Mouse (Mus musculus): ENCODE data around the gene Il13. TPM values are rescaled to one million over a fixed set of nuclear protein-coding genes. Genes with fewer than 3 reads are reported as not detected.
A peak's percentile ranks its signal among the peaks of the same experiment; 100 is the strongest.

Il13 gene
- total RNA-seq (2021) = not detected
- long read RNA-seq, experiment 1 = 0 reads
- long read RNA-seq, experiment 2 = 0 reads

DNA sequence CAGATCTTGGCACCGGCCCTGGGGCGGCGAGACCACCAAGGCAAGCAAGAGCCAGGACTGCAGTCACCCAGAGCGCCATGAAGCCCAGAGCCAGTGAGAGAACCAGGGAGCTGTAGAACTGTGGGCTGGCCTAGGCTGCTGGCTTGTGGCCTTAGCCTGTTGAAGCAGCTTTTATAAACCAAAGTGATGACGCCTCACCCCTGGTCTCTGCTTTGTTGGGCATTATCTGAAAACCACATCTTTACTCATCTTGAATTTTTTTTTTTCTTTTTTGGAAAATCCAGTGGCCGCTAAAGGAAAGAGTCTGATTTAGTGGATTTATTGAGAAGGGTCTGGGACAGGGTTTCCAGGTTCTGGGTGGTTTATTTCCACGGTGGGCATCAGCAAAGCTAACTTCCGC lies at the start of gene Il13:
Il13 (minus strand) TSS at position 147 of the 400 bp plus-strand sequence.
- no peak for DNase-seq (ENCODE audit: low spot score in 2 of 2)

DNA sequence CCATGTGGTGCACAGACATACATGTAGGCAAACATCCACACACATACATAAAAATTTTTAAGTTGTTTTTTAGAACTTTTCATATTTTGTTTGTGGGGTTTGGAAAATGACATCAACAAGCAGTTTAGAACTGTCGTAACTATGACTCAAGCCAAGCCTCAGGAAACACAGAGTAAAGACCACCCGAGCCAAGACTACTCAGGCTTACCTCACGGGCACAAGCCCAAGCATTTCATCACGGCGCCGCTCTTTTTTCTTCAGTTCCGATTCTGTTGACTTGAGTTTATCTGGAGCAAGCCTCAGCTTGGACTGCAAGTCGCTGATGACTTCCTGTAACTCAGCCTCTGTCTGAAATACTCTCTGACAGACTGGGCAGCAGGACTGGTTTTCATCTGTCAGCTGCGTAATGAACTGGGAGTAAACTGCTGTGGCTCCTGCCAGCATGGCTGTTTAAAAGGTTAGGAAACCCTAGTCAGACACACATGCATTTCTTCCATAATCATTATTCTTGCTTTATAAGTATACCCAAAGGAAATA lies 48.6 kb upstream of the Il13 start:
- DNase-seq (ENCODE audit: low spot score in 2 of 2) = no peak

DNA sequence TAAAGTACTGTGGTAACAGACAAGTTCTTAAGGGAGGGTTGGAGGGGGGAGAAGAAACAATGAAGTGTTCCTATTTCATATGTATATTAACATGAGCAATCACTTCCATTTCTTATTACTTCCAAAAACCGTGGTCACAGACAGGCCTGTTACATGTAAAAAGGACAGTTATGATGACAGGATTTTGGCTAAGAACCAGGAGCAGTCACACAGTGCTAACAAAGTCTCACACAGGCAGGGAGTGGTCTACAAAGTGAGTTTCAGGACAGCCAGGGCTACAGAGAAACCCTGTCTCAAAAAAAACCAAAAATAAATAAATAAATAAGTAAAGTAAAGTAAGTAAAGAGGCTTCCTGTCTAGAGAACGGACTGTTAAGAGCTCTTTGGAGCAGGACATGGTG lies 47.7 kb upstream of the Il13 start:
- DNase-seq (ENCODE audit: low spot score in 2 of 2) = no peak

DNA sequence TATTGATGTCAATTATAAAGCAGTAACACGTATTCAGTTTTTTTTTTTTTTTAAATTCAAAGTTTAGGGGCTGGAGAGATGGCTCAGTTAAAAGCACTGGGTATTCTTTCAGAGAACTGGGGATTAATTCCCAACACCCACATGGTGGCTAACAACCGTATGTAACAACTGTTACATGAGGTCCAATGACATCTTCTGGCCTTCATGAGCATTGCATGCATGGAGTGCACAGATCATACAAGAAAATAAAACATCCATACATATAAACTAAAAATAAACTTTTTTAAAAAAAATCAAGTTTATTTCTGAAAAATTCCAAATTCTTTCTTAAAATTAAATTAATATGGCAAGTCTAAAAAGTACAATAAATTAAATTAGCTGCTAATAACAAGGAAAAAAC lies 47.2 kb upstream of the Il13 start:
- DNase-seq (ENCODE audit: low spot score in 2 of 2) = no peak

DNA sequence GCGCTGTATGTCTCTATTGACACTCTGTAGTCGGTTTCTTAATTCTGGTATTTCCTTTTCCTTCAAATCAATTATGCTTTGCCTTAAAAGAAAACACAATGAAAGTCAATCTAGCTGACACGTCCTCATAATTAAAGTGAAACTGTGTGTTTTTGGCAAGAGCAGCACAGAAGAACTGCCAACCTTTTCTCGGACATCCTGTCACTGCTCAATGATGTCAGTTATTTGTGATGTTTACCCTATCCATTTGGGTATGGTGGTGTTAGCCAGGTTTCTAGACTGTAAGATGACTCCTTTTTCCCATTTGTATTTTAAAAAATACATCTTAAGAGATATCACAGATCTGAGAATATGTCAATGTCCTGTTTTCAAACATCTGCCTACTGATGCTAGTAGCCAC lies 45.6 kb upstream of the Il13 start:
- no peak for DNase-seq (ENCODE audit: low spot score in 2 of 2)

DNA sequence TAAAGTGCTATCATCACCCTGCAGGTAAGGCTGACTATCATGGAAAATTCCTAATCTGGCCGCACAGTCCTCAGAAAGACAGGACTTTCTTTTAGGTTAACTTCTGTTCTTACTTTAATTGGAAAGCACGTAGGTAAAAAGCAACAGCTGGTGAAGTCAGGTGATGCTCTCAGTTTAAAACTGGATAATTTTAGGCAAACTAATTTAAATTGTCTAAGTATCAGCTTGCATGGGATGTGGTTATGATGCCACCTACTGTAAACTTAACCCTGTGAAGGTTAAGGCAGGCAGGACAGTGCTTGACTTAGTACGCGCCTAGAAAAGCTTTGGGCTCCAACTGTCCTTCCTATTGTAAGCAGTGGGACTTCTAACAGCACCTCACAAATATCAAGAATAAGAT lies 36.9 kb upstream of the Il13 start:
- DNase-seq (ENCODE audit: low spot score in 2 of 2) = no peak

DNA sequence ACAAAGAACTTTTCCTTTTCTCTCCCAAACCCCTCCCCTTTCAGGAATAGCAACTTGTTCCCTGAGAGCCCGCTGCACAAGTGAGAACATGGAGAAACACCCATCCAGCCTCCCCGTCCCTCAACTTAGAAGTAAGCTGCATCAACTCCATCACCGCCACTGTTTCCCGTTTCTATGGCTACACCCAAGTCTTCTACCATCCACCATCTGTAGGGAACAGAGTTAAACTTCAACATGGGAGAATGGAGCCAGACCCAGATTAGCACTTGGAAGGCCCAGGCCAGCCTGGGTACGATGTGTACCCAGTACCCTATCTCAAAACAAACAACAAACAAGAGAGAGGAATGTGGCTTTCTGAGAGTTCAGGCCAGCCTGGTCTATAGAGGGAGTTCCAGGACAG lies 29.6 kb upstream of the Il13 start:
- DNase-seq (ENCODE audit: low spot score in 2 of 2) = peak; percentile 26 to 58

DNA sequence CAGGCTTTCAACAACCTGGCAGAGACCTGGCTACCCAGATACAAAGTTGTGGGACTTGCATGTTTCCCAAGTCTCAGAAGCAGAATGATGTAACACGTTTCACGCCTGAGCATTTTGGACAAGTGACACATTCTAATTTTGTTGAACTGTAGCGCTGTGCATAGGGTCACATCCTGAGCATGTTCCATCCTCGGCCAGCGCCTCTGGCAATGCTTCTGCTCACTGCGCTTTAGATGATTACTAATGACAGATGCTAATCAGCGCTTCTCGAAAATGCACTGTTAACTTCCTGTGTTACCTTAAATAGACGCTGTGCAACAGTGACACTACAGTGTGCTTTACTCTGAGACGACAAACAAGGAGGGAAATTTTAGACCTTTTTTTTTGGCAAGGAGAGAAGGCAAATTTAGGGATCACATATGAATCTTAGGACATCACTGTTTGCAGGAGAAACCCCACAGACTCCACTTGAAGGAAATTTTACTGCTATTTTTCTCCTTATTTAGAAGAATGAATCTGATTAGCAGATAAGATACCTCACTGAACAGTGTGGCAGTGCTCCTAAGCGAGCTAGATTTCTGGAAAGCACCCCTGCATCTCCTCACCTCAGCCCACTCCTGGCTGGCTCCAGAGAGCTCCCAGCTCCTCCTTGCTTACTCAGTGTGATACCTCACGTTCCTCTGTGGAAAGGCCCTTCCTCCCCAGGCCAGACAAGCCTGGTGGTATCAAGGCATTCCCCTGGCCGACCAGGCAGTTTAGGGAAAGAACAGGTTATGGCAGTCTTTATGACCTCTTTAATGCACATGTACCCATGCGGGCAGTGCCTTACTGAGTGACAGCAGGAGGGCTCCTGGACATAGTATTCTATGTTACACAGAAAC lies 28.5 kb upstream of the Il13 start:
- no peak for DNase-seq (ENCODE audit: low spot score in 2 of 2)

DNA sequence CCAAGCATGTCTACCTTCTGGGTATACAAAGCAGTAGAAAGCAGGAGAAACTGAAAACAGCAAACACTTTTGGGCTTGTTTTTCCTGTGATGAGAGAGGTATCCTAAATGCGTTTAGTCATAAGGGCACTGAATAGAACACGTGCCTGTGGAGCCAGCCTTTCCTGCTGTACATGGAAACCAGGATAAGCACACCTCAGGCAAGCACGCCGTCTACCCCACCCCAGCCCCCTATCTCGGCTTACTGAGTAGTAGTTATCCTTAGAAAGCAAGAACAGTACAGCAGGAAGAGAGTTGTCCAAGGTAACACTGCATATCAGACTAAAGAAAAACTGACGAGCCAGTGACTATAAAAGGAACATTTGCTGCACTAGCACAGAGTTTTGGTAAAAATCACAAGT lies 23.3 kb upstream of the Il13 start:
- no peak for DNase-seq (ENCODE audit: low spot score in 2 of 2)

DNA sequence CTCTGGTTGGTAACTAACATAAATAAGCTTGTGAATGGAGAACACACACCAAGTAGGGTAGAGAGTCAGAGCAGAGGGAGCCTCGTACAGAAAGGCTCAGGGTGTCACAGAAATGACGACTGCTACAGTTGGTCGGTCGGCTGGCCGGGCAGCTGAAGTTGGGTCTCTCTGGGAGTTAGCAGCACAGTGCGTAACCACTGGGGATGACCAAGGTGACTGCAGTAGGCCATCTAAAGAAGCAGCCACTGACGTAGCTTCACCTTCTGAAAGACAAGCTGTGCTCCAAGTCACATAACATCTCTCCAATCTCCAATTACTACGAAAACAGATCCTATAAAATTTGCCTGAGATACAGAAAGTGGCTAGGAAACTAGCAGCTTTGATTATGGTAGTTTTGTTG lies 22.9 kb upstream of the Il13 start:
- no peak for DNase-seq (ENCODE audit: low spot score in 2 of 2)

DNA sequence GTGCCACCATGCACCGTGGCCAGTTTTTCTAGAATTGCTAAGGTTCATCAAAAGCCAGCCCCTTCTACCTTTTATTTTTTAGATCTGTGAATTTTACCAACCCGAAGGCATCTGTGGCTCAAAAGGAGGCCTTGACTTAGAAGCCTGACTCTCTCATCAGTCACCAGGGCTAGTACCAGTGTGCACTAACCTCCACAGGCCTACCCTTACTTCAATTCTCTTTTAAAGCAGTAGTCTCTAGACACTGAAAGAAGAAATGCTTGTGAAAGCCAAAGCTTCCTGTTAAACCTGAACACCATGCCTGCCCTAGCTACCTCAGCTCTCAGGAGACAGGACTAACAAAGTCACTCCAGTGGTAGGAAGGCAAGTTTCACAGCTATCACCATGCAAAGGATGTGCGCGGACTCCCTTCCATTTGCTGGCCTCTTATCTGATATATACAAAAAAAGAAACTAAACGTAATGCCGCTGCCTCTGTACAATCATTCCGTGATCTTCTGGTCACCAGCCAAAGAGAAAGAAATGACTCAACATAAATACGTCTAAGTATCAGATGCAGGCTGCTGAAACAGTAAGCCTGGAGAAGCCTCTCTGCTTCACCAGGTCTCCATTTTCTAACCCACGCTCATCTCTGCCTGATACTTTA lies 22.2 kb upstream of the Il13 start:
- no peak for DNase-seq (ENCODE audit: low spot score in 2 of 2)

DNA sequence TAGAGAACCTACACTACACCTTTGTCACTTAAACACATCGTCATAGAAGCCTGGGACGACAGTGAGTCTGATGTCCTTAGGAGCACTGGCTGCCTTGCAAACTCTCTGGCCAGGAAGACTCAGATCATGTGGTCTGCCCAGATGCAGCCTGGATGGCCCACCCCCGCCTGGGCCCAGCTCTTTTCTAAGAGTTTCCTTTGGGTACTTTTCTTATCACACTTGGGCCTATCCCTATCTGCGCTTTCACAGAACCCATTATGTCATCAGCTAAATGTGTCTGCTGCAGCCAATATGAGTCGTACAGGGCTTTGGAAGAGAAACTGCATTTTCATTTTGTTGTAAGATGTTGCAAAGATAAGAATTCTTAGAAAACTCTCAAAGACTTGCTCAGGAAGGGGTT lies 20.5 kb upstream of the Il13 start:
- DNase-seq (ENCODE audit: low spot score in 2 of 2) = no peak

DNA sequence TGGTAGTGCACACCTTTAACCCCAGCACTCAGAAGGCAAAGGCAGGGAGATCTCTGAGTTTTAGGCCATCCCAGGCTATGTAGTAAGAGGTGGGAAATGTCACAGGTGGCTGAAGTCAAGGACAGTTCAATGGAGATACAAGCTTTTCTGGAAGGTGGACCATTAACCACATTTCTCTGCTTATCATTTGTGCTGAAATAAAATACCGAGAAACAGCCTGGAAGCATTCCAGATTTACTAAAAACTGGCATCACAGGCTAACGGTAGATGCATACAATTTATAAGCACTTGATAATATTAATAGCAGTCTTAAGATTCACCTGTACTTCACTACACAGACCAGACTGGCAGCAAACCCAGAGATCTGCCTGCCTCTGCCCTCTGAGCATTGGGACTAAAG lies 17.9 kb upstream of the Il13 start:
- DNase-seq (ENCODE audit: low spot score in 2 of 2) = no peak

DNA sequence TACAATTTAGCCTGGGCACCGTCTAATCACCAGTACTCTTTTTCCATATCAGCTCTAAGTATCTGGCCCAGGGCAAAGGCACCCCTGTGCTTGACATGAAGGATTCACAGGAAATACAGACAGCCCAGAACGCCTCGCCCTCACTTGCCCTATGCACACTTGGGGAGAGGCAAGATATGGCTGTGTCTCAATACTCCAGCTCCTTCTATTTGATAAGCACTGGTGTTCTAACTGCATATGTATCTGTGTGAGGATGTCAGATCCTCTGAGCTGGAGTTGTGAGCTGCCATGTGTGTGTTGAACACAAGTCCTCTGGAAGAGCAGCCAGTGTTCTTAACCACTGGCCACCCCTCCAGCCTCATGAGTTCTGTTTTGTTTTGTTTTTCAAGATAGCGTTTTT lies 16.9 kb upstream of the Il13 start:
- no peak for DNase-seq (ENCODE audit: low spot score in 2 of 2)

DNA sequence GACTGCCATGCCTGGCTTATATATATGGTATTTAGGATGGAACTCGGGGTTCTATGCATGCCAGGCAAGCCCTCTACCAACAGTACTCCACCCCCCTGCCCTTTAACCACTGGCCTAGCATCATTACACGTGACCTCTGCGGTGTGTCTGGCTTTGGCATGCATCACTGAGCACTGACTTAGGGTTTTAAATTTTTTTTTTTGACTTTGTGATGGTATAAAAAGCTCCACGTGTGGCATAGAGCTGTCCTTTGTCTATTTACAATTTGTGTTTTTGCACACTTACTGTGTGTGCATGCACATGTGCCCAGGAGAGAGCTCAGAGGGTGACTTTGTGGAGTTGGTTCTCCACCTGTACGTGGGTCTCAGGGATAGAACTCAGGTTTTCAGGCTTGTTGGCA lies 9.5 kb upstream of the Il13 start:
- no peak for DNase-seq (ENCODE audit: low spot score in 2 of 2)

DNA sequence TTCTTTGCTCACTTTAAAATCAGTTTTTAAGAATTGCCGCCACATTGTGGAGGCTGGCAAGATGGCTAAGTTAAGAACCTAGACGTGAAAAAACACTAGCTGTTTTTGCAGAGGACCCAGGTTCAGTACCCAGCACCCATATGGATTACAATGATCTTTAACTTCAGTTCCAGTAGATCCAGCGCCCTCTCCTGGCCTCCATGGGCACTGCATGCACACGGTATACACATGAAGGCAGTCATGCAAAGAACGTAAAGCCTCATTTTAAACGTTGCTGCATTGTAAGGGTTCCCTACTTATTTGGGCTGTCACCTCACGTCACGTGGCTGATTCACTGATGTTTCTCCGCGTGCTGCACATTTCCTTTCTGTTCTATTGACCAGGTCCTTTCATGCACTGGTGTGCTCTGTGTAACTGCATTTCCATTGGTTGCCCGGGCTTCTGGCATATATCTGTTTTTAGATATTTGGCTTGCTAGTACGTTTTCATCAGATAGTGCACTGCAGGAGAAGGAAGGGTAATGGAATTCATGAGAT lies 8.3 kb upstream of the Il13 start:
- no peak for DNase-seq (ENCODE audit: low spot score in 2 of 2)

DNA sequence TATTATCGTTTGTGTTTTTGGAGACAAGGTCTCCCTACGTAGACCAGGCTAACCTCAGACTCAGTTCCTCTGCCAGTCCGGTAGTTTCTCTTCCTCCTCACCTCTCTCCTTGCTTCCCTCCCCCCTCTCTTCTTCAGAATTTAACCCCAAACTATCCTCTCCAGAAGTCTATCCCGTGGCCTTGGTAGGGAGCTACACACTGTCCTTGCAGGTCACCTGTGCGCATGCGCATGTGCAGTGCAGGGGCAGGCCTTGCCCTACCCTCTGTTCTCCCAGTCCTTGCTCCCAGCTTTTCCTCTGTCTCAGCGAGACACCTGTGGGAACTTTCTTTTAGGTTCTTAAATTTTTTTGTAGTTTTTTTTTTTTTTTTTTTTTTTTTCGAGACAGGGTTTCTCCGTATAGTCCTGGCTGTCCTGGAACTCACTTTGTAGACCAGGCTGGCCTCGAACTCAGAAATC lies 3.3 kb upstream of the Il13 start:
- no peak for DNase-seq (ENCODE audit: low spot score in 2 of 2)

DNA sequence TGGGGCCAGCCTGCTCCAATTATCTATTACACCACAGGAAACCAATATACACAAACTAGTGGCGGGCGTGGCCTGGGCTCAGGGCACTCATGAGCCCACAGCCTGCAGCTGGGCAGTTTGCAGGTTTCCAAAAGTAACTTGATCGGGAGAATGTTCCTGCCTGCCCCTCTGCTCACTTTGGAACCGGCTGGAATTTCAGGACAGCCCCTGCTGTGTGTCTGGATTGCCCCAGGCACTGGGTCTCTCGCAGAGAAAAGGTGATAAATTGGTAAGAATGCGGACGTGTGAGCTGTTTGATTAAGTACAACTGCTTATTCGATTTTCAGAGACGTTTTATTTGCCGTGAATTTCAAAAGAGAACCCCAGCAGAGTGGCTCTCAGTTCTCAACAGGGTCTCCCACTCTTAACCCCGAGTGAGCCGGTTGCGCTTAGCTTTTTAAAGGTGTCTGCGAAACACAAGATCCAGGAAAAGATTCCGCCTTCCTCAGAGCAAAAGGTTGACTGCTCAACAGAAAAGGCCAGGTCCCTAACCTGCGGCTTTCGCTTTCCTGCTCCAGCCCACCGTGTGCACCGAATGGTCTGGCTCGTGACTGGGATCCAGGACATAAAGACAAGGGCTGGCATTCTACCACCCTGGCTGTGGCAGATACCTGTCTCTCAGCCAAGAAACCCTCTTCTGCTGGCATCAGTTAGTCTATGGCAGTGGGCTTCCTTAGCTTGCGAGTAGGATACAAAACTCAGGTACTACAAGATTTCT lies 2.7 kb upstream of the Il13 start:
- no peak for DNase-seq (ENCODE audit: low spot score in 2 of 2)

DNA sequence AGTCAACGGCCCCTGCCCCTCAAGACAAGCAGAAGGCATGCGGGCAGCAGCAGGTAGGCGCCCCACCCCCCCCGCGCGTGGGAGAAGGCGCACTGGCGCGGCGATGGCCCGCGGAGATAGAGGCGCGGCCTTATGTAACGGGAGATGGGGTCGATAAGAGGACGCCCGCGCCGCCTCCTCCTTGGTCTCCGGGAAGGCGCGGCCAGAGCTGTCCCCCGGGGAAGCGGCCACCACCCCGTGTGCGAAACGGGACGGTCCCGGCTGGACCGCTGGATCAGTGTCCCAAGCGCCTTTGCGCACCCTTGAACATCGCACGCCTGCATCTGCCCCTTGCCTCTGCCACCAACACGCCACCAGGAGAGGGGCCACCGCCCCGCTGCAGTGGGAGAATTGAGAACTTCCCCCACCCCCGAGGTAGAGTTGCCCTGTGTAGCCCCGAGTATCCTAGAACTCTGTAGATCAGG lies 1.7 kb upstream of the Il13 start:
- no peak for DNase-seq (ENCODE audit: low spot score in 2 of 2)

DNA sequence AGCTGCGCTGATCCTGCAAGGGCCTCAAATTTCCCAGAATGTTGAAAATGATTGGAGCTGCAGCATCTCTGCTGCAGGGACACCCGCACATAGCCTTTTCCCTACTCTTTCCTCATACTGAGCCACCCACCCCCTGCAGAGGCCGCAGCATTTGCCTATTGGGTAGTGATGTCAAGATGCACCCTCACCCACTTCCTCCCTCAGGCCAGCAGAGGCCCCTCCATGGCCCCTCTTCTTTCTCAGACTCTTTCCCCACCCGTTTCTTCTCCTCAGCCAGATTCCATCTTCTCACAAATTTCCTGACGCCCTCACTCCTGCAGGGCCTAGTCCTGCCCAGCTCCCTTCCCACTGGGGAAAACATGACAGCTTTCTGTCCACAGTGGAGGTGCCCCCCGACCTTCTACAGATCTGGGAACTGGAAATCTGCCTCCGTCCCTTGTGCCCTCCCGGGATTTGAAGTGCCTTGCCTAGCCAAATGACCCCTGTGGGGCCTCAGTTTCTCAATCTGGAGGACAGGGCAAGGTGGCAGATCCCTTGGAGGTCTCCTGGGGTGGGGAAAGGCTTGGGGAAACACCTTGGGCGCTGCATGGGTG lies 1.2 kb upstream of the Il13 start:
- DNase-seq (ENCODE audit: low spot score in 2 of 2) = no peak

DNA sequence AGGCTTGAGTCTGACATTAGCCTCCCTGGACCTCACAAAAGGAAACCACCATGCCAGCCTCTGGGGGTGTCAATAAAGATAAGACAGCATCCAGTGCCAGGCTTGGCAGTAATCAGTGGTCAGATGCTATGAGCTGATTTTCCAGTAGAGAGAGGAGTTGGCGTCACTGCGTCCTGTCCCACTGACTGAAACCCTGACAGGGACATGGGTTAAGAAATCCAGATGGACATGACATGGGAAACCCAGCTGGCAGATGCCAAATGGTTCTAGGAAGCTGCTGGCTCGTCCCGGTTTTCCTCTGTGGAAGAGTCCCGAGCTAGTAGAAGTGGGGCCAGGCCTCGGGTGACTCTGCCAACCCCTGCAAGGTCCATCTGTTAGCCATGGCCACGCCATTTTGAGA lies 858 bp downstream of the Il13 start:
- no peak for DNase-seq (ENCODE audit: low spot score in 2 of 2)

Data from layer of hippocampus, postnatal 14 days (tissue).